Mouse (Mus musculus): Measurements from ENCODE around the gene Zkscan17.
"Not testable (repeated sequence)": the region's sequence is repeated elsewhere in the genome, so short reads cannot be mapped to it uniquely, and the experiment has no call there.

Gene Zkscan17

DNA sequence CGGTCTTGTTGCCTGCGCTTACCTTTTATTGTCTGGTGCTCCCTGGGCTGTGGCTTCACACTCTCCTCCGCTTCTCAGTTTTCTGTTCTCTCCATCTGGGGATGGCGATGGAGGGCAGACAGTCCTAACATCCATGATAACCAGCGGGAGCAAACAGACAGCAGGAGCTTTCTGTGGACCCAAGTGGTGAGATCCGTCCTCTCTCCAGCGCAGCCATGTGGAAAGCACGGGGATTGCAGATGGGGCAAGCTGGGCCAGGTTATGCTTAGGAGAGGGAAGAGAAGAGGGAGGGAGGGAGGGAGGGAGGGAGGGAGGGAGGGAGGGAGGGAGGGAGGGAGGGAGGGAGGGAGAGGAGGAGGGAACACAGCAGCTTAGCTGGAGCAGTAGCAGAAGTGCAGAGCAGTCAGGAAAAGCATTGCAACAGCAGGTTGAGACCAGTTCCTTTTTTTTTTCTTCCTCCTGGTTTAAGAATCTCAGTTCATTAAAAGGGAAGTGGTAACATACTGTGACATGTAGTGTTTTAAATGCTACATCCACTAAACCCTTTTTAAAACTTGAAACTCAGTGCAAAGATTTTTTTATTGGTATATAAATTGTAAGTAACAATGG is at the start of gene Zkscan17:
Zkscan17 (minus strand) TSS at position 280 of the 609 bp plus-strand sequence.
- DNase-seq (ENCODE audit: low read depth, low spot score): peak; percentile 93

DNA sequence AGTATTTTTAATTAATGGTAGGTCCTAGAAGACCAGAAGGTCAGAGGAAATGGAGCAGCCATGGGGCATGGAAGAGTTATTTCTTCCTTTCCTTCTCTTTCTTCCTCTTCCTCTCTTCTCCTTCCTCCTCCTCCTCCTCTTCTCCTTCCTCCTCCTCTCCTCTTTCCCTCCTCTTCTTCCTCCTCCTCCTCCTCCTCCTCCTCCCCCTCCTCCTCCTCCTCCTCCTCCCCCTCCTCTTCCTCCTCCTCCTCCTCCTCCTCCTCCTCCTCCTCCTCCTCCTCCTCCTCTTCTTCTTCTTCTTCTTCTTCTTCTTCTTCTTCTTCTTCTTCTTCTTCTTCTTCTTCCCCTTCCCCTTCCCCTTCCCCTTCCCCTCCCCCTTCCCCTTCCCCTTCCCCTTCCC is 49.6 kb upstream of the Zkscan17 start, which contains the start of gene Olfr222:
Olfr222 (minus strand) TSS at position 101 of the 400 bp plus-strand sequence.
- DNase-seq (ENCODE audit: low read depth, low spot score): not testable (repeated sequence)

GRCm38 (mm10) chr11:59575726-59576125 is 49.2 kb upstream of the Zkscan17 start:
- DNase-seq (ENCODE audit: low read depth, low spot score): no peak

GRCm38 (mm10) chr11:59569306-59569705 is 42.8 kb upstream of the Zkscan17 start:
- DNase-seq (ENCODE audit: low read depth, low spot score): peak; percentile 33

DNA sequence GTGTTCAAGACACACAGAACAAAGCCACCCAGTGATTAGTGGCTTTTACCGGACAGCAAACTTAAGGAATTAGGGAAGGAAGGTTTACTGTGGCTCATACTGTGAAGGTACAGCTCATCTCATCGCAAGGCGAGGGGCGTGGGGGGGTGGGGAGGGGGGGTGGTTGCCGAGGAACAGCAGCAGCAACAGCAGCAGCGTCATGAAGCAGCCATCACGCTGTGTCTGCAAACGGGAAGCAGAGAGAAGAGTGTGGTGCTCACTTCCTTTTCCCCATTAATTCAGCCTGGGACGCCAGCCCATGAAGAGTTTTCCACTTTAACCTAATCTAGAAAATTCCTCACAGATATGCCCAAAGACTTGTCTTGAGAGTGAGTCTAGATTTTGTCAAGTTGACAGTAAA is 36.3 kb upstream of the Zkscan17 start:
- DNase-seq (ENCODE audit: low read depth, low spot score): no peak

- DNase-seq (ENCODE audit: low read depth, low spot score): peak; percentile 51
Observed at GRCm38 (mm10) chr11:59562336-59562735, 35.8 kb upstream of the Zkscan17 start.

DNA sequence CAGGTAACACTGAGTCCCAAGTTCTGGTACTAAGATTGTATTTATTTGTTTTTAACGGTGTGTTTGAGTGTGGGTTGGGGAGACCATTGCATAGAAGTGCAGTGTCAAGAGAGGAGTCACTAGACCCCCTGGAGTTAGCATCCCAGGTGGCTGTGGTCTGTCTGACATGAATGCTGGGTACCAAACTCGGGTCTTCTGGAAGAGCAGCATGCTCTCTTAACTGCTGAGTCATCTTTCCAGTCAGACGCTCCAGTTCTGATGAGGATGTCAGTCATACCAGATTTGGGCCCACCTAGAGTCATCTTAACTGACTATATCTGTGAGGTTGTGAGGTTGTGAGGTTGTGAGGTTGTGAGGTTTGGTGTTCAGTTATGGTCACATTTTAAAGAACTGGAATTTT is 34.4 kb upstream of the Zkscan17 start:
- no peak for DNase-seq (ENCODE audit: low read depth, low spot score)

DNA sequence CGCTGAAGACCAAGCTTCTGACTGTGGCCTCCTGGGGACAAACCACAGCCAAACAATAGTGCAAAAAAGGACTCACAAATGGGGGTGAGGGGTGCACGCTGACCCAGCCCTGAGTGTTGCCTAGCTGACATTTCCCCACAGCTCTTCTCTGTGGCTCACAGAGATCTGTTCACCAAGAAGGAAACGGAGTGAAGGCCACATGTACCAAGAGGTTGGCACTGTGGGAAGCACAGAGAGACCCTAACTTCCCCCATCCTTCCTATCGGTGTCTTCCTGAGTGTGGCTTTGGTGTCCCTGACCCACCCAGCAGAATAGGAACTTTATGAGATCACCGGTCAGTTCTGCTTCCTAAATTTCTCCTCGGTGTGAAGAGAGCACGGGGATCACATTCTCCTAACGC is 28.0 kb upstream of the Zkscan17 start:
- no peak for DNase-seq (ENCODE audit: low read depth, low spot score)

GRCm38 (mm10) chr11:59554127-59554526 is 27.6 kb upstream of the Zkscan17 start:
- DNase-seq (ENCODE audit: low read depth, low spot score): no peak

GRCm38 (mm10) chr11:59544005-59544404 is 17.5 kb upstream of the Zkscan17 start:
- DNase-seq (ENCODE audit: low read depth, low spot score): no peak

DNA sequence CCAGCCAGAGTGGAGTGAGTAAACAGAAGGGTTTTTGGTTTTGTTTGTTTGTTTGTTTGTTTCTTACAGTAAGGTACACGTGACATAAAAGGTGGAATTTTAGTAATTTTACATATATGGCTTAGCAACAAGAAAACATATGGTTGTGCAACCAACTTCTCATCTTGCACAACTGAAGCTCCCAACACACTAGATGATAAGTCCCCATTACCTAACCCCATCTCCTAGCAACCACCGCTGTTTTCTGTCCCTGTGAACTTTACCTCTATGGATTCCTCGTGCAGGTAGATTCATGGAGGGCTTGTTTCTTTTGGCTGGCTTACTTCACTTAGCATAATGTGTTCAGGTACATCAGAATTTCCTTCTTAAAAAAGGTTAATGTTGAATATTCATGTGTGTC is 16.8 kb upstream of the Zkscan17 start:
- DNase-seq (ENCODE audit: low read depth, low spot score): no peak

- DNase-seq (ENCODE audit: low read depth, low spot score): no peak
Observed at GRCm38 (mm10) chr11:59542442-59542841, 15.9 kb upstream of the Zkscan17 start.

GRCm38 (mm10) chr11:59541324-59541723 is 14.8 kb upstream of the Zkscan17 start, which contains the start of gene Nlrp3:
Gene Nlrp3, plus strand, starts transcription at chr11:59541568.
- no peak for DNase-seq (ENCODE audit: low read depth, low spot score)

DNA sequence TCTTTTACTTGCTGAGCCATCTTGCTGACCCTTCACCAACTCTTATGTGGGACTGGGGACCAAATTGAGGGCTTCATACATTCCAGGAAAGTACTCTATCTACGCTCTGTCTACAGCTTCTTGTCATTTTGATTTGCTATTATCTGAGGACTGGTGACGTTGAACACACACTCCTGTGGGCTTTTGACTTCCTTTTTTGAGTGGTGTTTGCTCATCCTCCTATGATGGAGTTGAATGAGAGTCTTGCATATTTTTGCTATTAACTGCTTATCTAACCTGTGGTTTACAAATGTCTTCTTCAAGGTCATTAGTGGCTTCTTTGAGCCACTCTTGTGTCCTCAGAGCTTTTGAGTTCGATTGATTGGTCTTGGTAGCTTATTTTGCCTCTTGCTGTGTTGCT is 13.6 kb upstream of the Zkscan17 start:
- no peak for DNase-seq (ENCODE audit: low read depth, low spot score)

DNA sequence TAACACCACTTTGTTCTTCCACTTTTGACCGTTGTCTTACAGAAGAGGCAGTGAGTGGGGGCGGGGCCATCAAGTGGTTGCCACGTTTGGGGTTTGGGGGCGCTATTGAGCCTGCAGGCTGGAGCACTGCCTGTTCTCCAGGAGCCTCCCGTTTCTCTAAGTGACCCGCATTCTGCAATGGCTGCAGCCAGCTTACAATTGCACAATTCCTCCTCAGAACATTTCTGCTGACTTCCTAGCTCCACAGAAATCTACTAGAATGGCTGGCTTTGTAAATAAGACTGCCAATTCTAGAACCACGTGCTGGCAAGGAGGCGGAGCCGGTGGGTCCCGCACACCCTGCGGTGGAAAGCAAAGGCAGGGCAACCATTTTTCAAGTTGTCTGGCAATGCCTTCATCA is 11.8 kb upstream of the Zkscan17 start:
- peak; percentile 78 for DNase-seq (ENCODE audit: low read depth, low spot score)

- peak; percentile 75 for DNase-seq (ENCODE audit: low read depth, low spot score)
Observed at GRCm38 (mm10) chr11:59537218-59538130, 10.9 kb upstream of the Zkscan17 start.

GRCm38 (mm10) chr11:59531562-59531961 is 5.0 kb upstream of the Zkscan17 start:
- no peak for DNase-seq (ENCODE audit: low read depth, low spot score)

DNA sequence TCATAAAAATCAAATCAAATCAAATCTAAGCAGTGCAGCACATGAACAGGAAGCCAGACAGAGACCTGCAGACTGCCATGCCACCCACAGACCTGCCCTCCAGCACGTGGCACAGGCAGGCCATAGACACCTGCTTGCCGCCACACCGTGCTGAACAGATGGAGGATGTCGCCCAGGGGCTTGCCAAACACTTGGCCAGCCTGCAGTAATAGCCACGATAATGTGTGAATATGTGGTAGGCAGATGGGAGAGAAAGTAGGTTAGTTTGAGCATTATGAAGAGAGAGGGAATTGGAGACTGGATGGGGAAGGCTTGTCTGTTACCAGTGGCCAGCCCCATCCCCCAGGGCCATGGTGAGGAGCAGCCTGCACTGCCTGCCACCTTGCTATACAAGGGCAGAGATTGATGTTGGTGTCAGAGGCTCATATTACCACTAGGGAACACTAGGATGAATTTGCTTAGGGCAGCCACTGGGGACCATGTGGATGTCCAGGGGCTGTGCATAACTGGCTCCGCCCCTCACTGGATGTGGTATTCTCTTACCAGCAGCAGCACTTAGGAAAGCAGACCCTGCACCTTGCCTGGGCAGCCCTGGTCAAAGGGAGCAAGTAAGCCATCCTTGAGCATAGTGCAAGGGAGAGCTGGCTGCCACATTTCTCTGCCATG is 4.5 kb upstream of the Zkscan17 start:
- peak; percentile 55 for DNase-seq (ENCODE audit: low read depth, low spot score)

- no peak for DNase-seq (ENCODE audit: low read depth, low spot score)
Observed at GRCm38 (mm10) chr11:59530221-59530620, 3.7 kb upstream of the Zkscan17 start.

- peak; percentile 94 for DNase-seq (ENCODE audit: low read depth, low spot score)
Observed at GRCm38 (mm10) chr11:59525237-59525636, 1.3 kb downstream of the Zkscan17 start.

GRCm38 (mm10) chr11:59524150-59524549 is 2.4 kb downstream of the Zkscan17 start:
- DNase-seq (ENCODE audit: low read depth, low spot score): peak; percentile 73
